Mouse (Mus musculus) T-helper 2 cell (primary cell): Measurements from ENCODE around the gene Mapk8ip3.

Experiments used
- in situ Hi-C: fragments of 300-600 bp; cut with MboI, MseI; formaldehyde crosslinking; loops from one replicate; pipeline ENCODE4 v1.15.1; 2025; ENCODE audit warnings: high pct_unique_total_duplicates

Gene Mapk8ip3

DNA sequence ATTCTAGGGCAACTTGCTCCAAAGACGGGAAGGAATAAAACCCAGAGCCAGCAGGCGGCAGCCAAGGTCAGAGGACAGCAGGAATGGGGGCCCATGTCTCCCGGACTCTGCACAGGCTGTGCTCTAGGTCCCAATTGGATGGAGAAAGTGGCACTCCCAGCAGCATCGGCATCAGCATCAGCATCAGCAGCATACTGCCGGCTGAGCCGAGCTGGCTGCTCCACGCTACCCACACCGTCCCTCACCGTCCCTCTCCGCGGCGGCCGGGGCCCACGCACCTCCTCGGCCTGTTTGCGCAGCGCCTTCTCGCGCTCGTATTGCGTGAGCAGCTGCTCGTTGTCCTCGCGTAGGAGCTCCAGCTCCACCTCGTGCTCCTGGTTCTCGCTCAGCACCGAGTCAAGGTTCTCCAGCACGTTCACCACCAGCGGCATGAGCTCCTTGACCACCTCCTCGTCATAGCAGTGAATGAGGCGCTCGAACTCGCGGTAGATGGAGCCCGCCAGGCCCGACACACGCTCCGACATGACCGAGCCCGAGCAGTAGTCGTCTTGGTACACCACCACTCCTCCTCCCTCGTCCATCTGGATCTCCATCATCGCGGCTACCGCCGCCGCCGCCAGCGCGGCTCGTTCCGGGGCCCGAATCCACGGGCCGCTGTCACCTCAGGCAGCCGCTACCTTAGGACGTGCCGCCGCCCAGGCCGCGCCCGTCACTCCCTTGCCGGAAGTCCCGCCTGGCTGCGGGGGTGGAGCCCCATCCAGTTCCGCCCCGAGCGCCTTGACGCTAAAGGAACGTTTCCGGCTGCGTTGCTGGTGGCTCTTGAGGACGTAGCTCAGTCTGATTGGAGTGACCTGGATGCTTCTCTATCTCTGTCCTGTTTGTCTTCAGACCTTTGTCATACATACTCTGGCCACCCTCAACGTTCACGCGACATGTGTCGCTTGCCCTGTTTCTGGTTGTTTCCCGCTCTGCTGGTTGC, at the start of gene Mapk8ip3:
Mapk8ip3 (minus strand) TSS at position 719 of the 979 bp plus-strand sequence.
- in situ Hi-C loops: loop anchor here (25.0 kb wide), 1 partner anchor 1124 kb away; no protein-coding TSS in a partner anchor

DNA sequence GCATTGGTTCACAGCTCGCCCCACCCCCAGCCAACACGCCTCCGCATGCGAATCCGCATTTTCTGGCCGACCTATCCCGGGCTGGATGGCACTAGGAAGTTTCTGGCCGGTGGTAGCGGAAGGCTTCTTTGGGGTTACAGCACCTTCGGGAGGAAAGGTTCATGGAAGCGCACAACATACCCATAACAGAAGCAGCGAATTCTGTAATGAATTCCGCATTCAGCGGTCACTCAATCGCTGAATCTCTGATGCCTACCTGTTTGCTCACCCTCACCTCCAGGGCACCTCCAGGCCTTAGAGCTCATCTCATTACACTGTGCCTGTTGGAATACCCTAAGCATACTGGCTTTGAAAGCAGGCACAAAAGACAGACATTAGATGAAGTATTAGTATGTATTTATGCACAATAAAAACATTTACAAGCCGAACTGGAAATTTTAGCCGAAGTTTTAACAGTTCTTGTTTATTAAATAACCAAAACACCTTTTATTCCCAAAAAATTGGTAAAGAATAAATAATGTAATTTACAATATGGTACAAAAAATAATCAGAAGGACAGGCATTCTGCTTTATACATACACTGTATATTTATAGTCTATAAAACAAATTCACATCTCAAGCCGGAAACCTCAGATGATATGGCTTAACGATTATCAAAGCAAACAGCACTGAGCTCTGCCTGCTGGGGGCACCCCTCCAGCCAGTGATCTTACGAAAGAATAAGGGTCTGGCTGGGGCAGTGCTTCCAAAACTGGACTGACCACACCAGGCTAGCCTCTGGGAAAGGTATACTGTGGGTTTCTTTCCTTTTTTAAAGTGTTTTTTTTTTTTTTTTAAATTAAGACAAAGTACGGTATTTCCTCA, 24.3 kb upstream of the Mapk8ip3 start:
- in situ Hi-C loops: no loop called here

DNA sequence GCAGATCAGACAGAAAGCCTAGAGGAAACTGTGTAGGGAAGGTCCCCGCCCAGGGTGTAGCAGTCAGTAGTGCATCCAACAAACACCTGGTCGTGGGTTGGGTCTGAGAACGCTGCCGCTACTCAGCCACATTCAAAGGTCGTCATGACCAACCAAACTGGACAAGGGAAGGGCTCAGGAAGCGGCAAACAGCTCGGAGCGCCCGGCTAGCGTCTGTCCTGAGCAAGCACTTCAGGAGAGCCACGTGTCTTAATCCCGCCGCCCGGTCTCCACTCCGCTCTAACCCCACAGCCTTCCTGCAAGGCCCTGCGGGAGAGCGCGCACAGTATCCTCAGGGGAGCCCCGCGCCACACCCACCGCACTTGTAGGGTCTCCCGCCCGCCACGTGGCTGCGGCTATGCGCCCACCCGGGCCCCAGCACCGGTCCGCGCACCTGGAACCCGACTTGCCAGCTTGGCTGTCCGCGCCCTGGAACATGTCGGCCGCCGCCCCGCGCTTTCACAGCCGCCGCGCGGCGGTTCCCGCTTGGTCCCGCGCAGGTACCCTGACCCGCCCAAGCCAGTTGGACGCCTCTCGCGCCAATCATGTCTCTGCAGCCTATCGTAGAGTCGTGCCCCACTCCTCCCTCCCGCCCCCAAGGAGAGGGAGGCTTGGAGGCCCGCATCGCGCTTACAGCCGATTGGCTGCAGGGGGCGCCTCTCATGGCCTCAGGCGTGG, 23.5 kb upstream of the Mapk8ip3 start, which contains the start of gene Jpt2:
Jpt2 (minus strand) TSS at position 555 of the 717 bp plus-strand sequence.
- in situ Hi-C loops: no loop called here

DNA sequence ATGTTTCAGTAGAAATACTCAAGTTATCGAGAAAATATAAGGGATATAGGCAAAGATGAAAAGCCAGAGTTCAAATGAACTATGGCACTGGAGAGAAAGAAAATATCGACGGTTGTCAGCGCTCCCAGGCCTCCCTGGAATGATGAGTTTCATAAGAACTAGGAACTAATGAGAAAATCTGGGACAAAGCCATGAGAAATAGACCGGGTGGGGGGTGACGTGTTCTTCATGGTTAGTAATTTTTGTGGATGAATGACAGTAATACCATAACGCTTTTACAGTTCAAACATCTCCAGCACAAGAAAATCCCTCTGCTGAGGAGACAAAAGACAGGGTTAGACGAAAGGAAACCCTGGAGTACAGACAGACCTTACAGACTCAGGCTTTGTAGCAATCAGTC, 22.6 kb upstream of the Mapk8ip3 start:
- in situ Hi-C loops: no loop called here

DNA sequence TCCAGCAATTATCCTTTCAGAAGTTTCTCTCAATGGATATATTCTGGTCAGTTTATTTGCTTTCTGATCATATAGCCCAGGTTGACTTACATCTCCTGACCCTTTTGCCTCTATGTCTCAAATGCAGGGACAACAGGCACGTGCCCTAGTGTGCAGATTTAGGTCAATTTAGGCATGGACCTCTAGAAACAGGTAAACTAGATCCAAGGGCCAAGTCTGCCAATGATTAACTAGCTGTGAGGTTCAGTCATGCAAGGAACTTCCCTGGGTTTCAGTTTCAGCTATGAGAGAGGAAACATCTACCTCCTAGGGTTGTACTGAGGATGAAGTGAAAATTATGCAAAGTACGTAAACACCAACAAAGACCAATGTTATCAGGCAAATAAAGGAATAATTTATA, 16.5 kb upstream of the Mapk8ip3 start:
- in situ Hi-C loops: no loop called here

DNA sequence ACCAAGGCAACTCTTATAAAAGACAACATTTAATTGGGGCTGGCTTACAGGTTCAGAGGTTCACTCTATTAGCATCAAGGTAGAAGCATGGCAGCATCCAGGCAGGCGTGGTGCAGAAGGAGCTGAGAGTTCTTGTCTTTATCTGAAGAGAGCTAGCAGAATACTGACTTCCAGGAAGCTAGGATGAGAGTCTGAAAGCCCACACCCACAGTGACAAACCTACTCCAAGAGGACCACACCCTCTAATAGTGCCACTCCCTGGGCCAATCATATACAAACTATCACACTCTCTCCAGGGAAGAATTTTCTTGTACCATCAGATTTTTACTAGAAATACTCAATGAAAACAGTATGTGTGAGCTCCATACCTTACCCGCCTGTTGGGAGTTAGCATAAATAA, 13.9 kb upstream of the Mapk8ip3 start:
- in situ Hi-C loops: no loop called here

DNA sequence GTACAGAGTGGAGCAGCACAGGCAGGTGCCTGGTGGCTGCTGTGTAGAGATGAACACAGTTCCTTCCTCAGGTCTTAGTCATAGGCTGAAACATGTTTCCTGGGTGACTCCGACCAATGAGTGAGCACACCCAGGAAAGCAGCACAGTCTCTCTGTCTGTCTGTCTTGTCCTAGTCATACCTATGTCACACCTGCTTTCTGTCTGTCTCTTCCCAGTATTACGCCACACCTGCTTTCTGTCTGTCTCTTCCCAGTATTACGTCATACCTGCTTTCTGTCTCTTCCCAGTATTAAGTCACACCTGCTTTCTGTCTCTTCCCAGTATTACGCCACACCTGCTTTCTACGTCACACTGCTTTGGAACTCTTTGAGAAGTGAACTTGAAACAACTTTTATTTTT, 11.4 kb upstream of the Mapk8ip3 start:
- in situ Hi-C loops: loop anchor here (25.0 kb wide), 1 partner anchor 1136 kb away; no protein-coding TSS in a partner anchor

DNA sequence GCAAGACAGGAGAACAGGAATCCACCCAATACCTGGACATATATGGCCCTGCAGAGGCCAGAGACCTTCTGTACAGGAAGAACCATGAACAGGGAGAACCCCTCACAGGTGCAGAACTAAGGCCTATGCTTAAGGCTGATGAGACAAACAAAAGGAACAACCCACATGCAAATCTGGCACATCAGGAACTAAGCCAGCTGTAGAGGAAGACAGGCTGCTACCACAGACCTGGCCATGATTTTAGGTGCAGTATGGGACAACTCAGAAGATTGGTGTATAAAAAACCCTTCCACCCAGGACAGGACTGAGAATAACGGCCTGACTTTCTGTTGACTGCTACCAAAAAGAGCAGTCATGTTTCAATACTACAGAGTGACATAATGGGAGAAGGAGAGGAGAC, 6.8 kb upstream of the Mapk8ip3 start:
- in situ Hi-C loops: loop anchor here (25.0 kb wide), 1 partner anchor 1131 kb away; no protein-coding TSS in a partner anchor

DNA sequence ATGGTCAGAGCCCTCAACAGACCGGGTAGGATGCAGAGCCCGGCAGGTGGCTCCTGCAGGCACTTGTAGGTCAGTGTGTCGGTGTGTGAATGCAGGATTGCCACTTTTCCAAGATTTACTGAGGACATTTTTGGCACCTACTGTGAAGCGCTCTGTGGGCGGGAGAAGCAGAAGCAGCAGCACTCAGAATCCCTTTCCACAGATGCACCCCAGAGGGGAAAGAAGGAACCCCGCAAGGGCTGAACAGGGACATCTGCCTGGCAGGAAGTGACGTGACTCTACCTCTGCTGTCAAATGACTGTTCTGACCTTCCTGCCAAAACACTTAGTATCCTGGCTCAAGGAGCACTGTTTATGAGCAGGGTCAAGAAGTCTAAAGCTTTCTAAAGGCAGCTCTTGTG, 6.3 kb upstream of the Mapk8ip3 start:
- in situ Hi-C loops: loop anchor here (25.0 kb wide), 1 partner anchor 1131 kb away; no protein-coding TSS in a partner anchor

DNA sequence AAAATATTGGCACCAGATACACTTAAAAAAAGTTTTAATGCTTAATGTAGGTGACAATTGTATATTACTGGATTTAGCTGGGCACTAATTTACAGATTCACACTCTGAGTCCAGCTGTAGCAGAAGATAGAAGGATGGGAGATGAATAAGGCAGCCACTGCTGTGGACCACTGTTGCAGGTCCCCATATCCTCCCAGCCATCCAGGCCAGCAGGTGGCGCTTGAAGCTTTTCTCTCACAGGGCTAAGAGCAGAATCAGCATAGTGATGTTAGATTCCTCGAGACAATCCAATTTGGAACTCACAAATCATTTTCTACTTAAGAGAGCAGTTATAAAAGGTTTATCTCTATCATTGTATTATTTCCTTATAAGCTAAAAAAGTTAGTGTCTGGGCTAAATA, 5.7 kb upstream of the Mapk8ip3 start:
- in situ Hi-C loops: loop anchor here (25.0 kb wide), 1 partner anchor 1130 kb away; no protein-coding TSS in a partner anchor

DNA sequence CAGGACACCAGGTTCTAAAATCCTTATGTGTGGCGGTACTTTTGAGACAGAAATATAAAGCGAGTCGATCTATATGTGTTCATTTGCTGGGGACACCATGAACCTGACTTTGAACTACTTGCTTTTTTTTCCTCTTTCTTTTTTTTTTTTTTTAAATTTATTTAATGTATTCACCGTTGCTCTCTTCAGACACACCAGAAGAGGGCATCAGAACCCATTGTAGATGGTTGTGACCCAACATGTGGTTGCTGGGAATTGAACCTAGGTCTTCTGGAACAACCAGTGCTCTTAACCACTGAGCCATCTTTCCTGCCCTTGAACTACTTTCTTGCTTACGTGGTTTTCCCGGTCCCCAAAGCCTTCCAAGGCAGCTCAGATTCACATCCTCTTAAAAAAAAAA, 489 bp upstream of the Mapk8ip3 start:
- in situ Hi-C loops: loop anchor here (25.0 kb wide), 1 partner anchor 1125 kb away; no protein-coding TSS in a partner anchor

DNA sequence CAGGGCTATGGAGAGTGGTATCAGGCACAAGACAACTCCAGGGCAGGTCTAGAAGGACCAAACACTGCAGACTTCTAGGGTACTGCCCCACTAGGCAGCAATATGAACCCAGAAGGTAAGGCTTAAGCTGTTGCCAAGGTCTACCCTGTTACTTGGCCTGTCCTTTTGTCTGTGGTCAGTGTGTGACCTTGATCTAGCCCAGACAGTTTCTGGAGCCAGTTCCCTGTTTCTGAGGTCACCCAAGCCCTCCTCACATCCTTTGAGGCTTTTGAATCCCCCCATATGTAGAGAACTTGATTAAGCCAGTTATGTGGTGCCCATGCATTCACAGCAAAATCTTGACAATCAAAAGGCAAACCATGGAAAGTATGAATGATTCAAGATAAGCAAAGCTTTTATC, 1.1 kb downstream of the Mapk8ip3 start:
- in situ Hi-C loops: loop anchor here (25.0 kb wide), 1 partner anchor 1123 kb away; no protein-coding TSS in a partner anchor

DNA sequence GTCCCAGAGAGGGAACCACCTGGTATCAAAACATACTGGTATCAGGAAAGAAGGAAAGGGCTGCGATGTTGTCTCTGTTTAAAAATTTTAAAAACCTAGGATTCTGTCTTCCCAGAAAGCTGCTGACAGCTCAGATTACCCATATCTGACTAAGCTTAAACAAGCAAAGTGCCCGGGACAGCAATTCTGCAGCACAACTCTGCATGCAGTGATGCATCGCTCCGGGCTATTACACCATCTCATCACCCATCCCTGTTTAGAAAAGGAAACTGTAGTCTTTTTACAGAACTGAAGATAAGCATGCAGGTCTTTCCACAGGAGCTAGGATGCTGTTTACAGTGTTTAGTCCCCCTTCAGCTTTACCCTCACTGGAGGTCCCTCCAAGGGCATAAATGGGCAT, 1.9 kb downstream of the Mapk8ip3 start:
- in situ Hi-C loops: loop anchor here (25.0 kb wide), 1 partner anchor 1123 kb away; no protein-coding TSS in a partner anchor

DNA sequence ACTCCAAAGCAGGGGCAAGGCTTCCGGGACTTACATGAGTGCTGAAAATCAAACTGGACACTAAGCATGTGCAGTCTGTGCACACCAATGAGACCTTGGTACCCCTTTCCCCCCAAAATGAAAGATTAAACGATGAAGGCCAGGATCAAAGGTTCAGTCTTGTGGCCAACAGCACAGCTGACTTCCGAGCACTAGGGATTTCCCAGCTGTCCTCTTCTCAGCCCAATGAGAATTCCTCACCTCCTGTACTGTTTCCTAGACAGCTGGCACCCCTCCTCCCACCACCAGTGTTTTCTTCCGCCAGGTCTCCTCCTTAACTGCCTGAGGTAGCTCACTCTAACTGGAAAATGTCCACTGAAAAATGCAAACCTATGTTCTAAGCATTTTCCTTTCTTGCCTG, 3.6 kb downstream of the Mapk8ip3 start:
- in situ Hi-C loops: loop anchor here (25.0 kb wide), 1 partner anchor 1121 kb away; no protein-coding TSS in a partner anchor

DNA sequence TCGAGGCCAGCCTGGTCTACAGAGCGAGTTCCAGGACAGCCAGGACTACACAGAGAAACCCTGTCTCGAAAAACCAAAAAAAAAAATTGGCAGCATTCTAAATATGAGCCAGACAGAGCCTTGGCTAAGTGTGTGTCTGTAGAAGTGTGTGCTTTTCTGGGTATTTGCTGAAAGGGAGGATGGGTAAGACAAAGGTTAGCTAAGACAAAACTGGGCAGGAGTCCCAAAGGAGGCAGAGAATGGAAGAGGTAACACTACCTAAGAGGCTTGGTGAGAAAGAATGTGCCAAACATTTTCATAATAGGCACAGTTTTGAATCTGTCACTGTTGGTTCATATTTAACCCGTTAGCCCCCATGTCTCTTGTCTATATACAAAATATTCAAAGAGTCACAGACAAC, 4.3 kb downstream of the Mapk8ip3 start:
- in situ Hi-C loops: loop anchor here (25.0 kb wide), 1 partner anchor 1120 kb away; no protein-coding TSS in a partner anchor

DNA sequence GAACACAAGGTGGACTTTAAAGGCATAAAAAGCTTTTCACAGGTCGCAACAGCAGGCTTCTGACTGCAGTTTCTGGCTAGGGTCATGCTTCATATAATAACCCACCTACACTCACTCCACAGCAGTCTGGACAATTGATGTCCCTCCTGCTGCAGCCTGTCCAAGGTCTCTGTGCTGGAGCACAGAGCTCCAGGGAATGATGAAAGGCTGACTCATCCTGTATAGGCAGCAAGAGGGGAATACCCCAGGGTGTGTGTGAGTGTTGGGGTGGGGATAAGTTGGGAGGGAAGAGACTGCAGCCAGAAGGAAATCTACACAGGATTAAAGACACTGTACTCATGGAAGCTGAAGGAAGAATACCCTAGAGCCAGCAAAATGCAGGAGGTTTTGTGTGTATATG, 7.3 kb downstream of the Mapk8ip3 start:
- in situ Hi-C loops: loop anchor here (25.0 kb wide), 1 partner anchor 1117 kb away; no protein-coding TSS in a partner anchor

DNA sequence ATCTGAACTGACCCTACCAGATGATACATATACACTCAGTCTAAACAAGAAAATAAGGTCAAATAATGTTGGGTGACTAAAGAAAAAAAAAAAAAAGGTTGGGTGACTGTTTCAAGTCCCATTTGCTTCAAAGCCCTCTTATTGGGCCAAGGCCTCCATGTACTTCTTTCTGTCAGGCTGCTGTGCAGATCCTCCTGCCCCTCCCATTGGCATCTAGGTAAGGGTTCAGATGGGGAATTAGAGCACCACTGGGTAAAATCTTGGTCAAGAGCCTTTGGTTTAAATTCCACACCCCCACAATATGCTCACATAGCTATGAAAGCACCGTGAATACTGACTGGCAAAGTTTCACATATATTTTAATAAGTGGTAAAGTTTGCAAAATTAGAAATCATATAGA, 13.5 kb downstream of the Mapk8ip3 start:
- in situ Hi-C loops: no loop called here

DNA sequence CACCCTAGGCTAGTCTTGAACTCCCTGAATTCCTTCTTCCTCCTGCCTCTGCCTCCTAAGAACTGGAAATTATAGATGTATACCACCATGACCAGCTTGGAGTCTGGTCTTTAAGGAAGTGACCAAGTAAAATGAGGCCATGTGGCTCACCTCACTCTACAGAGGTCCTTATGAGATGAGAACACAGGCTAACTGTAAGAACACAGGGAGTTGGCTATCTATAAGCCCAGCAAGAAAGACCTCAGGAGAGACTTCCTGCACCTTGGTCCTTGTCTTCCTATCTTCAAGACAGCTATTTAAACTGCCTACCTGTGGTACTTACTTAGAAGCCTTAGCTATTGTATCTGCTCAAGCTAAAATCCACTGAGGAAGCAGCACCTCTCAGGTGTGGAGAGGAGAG, 22.8 kb downstream of the Mapk8ip3 start:
- in situ Hi-C loops: no loop called here

DNA sequence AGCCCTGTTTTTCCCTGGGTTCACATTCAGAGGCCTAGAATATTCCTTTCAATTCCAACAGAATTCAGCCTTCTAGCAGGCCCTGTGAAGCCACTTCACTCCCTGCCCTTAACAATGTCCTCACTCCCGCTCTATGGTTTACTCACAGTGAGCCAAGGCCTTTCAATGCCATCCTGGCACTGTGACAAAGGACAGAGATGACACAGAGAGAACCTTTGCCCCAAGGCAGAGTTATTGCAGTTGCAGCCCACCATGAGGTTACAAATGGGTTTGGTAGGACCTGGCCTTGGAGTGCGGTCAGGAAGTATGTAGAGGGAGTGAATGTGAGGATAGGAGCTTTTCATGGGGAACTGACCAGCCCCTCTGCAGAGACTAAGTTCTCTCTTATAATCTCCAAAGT, 29.2 kb downstream of the Mapk8ip3 start:
- in situ Hi-C loops: no loop called here

DNA sequence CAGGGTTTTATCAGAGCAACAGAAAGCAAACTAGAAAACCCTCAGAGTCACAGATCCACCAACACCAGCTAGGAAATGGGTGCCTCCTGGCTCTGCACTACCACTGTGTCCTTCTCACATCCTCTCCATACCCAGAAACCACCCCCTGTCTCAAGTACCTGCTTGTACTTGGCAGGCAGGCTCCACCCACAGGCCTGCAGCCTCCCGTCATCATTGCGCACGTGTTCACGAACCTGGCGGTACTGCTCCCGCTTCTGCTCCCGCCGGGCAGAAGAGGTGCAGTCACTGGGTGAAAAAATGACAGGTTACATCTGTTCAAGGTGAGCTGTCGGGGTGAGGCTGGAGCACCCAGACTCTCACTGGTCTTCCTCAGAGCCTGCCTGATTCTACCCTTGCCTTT, 33.0 kb downstream of the Mapk8ip3 start:
- in situ Hi-C loops: no loop called here
